Mouse (Mus musculus) 416B (cell line): ENCODE measurements at regions not wholly inside any gene's neighbourhood (a gene's known extent, or its start where the extent isn't known, plus 50 kb on each side); places are given as distances from the start of the nearest gene placed in this dataset.
"Not testable (repeated sequence)": the region's sequence is repeated elsewhere in the genome, so short reads cannot be mapped to it uniquely, and the experiment has no call there.

Experiments
- DNase-seq: peaks from one replicate; pipeline ENCODE4 v3.0.0; 2011; ENCODE audit warnings: low read depth

DNA sequence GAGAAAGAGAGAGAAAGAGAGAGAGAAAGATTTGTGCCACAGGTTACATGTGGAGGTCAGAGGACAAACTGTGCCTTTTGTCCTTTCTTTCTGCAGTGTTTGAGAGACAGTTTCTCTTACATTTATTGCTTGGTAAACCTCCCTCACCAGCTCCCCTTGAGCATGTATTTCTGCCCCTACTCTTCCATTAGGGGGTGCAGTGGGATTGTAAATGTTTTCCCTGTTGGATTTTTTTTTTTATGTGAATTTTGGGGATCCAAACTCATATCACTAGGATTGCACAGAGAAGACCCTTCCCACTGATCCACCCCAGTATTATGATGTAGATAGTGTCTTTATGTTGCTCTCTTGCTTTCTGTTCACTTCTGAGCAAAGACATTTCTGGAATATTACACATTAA is 219.4 kb upstream of the Gnai1 start:
- DNase-seq = no peak

DNA sequence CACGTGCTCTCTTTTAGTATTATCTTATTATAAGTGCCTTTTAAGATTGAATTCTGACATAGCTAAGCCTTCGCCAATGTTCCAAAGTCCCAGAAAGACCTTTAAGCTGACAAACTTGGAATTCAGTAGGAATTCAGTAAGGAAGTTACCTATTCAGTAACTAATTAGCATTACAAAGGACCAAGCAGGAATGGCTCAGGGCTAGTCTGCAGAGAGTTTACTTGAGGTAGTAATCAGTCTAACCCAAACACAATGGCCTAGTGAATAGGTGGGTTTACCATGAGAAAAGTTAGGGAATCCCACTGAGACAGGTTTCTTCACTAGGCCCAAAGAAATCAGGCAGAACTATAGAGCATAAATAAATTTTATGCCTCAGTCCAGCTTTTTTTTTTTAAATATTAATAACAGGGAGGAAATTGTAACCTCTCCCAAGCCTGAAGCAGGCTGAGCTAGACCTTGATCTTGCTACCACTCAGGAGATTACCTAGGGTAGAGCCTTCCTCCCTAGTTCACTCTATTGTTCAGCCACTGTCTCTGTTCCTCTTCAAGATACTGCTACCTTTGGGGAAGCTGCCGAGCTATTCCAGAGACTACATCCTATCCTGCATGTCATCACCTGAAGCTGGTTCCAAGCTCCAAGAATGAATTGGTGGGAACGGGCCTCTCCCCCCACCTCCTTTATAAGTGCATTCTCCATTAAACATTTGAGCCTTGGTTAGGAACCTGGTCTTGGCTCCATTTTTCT is 205.2 kb upstream of the Gnai1 start:
- not testable (repeated sequence) for DNase-seq

DNA sequence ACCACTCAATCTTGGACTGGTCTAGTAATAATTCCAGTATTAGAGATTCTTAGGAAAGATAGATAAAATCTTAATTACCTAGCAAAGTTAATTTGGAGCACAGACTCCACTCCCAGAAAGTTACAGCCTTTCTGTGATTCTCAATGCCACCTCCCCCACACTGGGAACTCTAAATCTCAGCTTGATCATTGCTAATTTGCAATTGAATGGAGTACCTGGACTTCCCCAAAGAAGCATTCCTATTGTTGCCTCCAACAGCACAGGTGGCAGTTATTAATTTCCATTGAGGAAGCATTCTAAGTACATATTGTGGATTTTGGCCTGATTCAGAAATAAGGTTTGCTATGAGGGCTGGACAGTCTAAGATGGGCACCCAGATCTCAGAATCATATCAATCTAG is 204.1 kb upstream of the Gnai1 start:
- DNase-seq = no peak

DNA sequence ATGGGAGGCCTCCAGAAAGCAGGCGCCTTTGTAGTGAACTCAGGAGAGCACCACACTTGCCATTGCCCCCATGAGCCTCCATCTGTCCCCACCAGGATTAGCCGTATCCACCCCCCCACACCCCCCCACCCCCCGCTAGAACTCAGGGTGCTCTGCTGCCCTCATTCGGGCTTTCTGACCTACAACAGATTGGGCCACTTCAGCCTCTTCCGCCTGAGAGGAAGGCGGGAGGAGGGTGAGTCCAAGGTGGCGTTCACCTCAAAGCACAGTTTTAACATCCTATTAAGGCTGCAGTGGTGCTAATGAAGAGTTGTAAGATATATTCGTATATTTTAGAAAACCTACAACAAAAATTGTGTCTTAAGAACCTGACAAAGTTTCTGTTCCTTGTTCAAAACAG is 202.9 kb upstream of the Gnai1 start:
- DNase-seq = no peak

DNA sequence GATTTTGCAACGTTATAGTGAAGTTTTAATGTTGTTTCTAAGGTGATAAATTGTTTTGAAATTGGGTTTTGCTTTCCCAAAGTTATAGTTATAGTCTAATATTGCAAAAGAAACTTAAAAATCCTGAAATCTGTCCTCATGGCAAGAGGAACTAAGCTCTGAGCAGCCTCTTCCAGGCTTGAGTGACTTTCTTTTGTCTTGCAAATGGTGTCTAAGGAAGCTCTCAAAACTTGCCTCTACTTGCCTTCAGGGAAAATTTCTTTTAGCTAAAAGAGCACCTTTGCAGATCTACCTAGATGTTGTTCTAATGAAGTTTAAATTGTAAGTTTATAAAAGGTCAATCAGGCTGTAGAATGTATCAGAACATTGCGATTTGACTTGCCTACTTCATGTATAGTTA is 201.8 kb upstream of the Gnai1 start:
- DNase-seq = no peak

DNA sequence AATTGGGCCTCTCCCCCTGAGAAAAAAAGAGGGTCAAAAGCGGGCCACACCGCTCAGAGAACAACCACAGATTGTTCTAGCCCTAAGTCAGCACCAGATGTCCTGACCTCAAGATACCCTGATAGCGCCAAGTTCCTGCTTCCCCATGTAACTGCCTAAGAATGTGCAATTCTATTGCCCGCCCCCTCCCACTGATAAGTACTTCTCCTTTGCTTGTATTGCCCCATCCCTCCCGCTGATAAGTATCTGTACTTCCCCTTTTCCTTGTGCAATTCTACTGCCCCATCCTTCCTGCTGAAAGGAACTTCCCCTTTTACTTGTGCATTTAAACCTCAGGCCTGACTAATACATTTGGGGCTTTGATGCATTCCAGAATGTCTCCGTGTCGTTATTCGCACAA is 194.2 kb upstream of the Gnai1 start:
- DNase-seq = peak; percentile 19
